Mouse (Mus musculus): ENCODE measurements around the gene Cmtm7.
"Not testable (repeated sequence)": the region's sequence is repeated elsewhere in the genome, so short reads cannot be mapped to it uniquely, and the experiment has no call there.

The Cmtm7 gene

DNA sequence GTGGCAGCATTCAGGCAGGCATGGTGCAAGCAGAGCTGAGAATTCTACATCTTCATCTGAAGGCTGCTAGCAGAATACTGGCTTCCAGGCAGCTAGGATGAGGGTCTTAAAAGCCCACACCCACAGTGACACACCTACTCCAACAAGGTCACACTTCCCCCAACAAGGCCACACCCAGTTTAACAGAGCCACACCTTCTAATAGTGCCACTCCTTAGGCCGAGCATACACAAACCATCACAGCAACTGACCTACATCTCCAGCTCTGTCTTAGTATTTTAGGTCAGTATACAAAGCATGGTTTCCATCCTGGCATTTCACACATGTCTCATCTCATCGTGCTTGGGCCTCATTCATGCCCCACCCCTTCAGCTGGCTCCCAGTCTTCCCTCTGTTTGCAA is 53.2 kb downstream of the Cmtm7 start:
- not testable (repeated sequence) for DNase-seq (ENCODE audit: low spot score in 2 of 2)

- DNase-seq (ENCODE audit: low spot score in 2 of 2): peak in 1 of 2 experiments; percentile 37
Measured at GRCm38 (mm10) chr9:114727315-114727714, 54.3 kb downstream of the Cmtm7 start.

DNA sequence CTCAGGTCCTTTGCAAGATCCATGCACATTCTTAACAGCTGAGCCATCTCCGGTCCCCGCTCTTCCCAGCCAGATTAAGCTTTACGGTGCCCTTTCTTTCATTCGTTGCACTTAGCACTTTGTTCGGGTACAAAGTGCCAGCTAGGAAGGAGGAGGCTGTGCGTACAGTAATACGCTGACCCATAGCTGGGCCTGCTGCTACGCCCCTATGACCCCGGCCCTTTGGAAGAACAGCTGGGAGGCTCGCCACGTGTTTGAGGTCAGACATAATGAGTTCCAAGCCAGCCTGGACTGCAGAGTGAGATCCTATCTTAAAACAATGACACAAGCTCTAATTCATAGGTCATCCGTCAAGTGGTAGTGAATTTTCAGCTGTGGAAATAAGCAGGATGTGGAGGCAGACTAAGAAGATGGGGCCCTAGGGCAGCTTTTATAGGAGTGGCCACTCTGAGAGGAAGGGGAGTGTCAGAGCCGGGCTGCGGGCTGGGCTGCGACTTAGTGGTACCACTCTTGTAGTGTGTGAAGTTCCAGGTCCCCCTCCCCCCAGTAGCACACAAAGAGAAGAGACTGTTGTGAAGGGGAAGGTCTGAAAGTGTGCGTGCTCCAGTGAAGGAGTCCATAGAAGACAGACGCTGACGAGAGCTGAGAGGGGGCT is 64.9 kb downstream of the Cmtm7 start:
- no peak for DNase-seq (ENCODE audit: low spot score in 2 of 2)

GRCm38 (mm10) chr9:114713481-114713880 is 68.2 kb downstream of the Cmtm7 start:
- no peak for DNase-seq (ENCODE audit: low spot score in 2 of 2)

DNA sequence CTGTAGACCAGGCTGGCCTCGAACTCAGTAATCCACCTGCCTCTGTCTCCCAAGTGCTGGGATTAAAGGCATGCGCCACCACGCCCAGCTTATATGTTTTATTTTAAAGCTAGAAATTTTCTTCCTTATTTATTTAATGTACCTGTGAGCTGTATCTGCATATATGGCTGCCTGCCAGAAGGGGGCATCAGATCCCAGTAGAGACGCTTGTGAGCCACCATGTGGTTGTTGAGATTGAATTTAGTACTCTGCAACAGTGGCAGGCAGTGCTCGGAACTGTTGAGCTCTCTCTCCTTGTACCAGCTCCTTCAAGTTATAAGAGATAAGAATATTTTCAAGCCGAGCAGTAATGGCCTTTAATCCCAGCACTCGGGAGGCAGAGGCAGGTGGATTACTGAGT is 71.3 kb downstream of the Cmtm7 start:
- DNase-seq (ENCODE audit: low spot score in 2 of 2): peak in 1 of 2 experiments; percentile 66

DNA sequence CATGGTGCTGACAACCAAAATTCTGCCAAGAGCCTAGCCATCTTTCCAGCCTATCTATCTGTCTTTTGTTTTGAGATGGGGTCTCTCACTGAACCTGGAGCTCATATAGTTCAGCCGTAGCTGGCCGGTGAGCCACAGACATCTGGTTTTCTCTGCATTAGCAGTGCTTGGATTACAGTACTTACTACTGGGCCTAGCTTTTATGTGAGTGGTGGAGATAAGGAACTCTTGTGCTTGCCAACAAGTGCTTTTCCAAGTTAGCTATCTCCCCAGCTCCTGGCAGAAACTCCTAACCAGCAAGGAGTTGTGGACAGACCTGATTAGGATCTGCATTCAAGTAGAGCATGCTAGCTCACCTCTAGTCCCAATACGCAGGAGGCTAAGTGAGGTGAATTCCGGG is 73.9 kb downstream of the Cmtm7 start:
- no peak for DNase-seq (ENCODE audit: low spot score in 2 of 2)
